Mouse (Mus musculus): Measurements from ENCODE around the gene Neurl4. TPM values are rescaled to one million over a fixed set of nuclear protein-coding genes. Genes with fewer than 3 reads are reported as not detected.
A peak's percentile ranks its signal among the peaks of the same experiment; 100 is the strongest.

The Neurl4 gene
- polyA plus RNA-seq (2012; rRNA removed), result 13.1 and 20.5 TPM in 2 replicates
- polyA plus RNA-seq (2014; fragmentation: Nextera tagmentation; extraction: Ambion mirVana), result 2.5 and 3.4 TPM in 2 replicates

- Histone ChIP-seq H3K27ac (peak within 1 kb of the TSS; percentile 82), H3K4me1 (replicated peaks; ENCODE audit: control insufficient read depth in 2 of 2, insufficient read depth in 2 of 2, low read length in 1 of 2) (peaks cover 8 to 15% of the 10 kb centered on the region in 2 experiments), H3K4me3 (ENCODE audit: insufficient read depth in 1 of 2, low read depth in 2 of 2, low read length in 2 of 2) (peak within 1 kb of the TSS; percentile 84 to 98), H3K9ac (replicated peaks) (peak within 1 kb of the TSS; percentile 91), H3K9me3 (ENCODE audit: control insufficient read depth, low read length) (no peaks in the 10 kb centered on the region), H3K36me3 (replicated peaks; ENCODE audit: control insufficient read depth, insufficient read depth, low read depth) (peaks cover 16% of the 10 kb centered on the region), H3K4me2 (ENCODE audit: low read depth) (peak within 1 kb of the TSS; percentile 80), H3K27me3 (ENCODE audit: control insufficient read depth, insufficient read depth, low read length) (no peaks in the 10 kb centered on the region; the same call in 1 of the 2 replicates)
- WGBS (ENCODE audit: insufficient replicate concordance), result under 1% methylated on average over 38 of the region's 38 CpGs
- DNase-seq (ENCODE audit: low read depth in 3 of 3, low spot score in 3 of 3) (peak; percentile 93 to 95 (median 94)), ATAC-seq (ENCODE audit: insufficient read depth) (peak; percentile 90)
- TF ChIP-seq CTCF (IDR thresholded peaks at IDR 0.05; ENCODE audit: low read depth) (no peak), EP300 (IDR thresholded peaks at IDR 0.05; ENCODE audit: low read depth) (peak; percentile 15; the same call in 1 of the 2 replicates)
These were observed at the start of gene Neurl4, which contains the start of gene 2810408A11Rik for GRCm38 (mm10) chr11:69900471-69901405. TSS of gene Neurl4 (plus strand) at chr11:69901072. TSS of gene 2810408A11Rik (minus strand) at chr11:69900987.

GRCm38 (mm10) chr11:69853994-69854393 lies 46.9 kb upstream of the Neurl4 start:
- peaks cover 17% of the 10 kb centered on the region for H3K36me3 ChIP-seq (replicated peaks; ENCODE audit: control insufficient read depth, insufficient read depth, low read depth)
- peak overlapping the region; percentile 86 for H3K4me2 ChIP-seq (ENCODE audit: low read depth)
- peaks cover 39 to 51% of the 10 kb centered on the region in 2 experiments for H3K4me1 ChIP-seq (replicated peaks; ENCODE audit: control insufficient read depth in 2 of 2, insufficient read depth in 2 of 2, low read length in 1 of 2)
- H3K4me3 ChIP-seq (ENCODE audit: insufficient read depth in 1 of 2, low read depth in 2 of 2, low read length in 2 of 2), result peak overlapping the region; percentile 46 to 47
- TF ChIP-seq CTCF (IDR thresholded peaks at IDR 0.05; ENCODE audit: low read depth), result no peak
- peak; percentile 97 for TF ChIP-seq EP300 (IDR thresholded peaks at IDR 0.05; ENCODE audit: low read depth)
- H3K9ac ChIP-seq (replicated peaks), result peak overlapping the region; percentile 71
- H3K27ac ChIP-seq, result peak overlapping the region; percentile 99
- DNase-seq (ENCODE audit: low read depth in 3 of 3, low spot score in 3 of 3), result peak; percentile 98
- 7% methylated on average over 7 of the region's 7 CpGs for WGBS (ENCODE audit: insufficient replicate concordance)
- H3K27me3 ChIP-seq (ENCODE audit: control insufficient read depth, insufficient read depth, low read length), result peaks cover 7% of the 10 kb centered on the region
- ATAC-seq (ENCODE audit: insufficient read depth), result peak; percentile 96
- H3K9me3 ChIP-seq (ENCODE audit: control insufficient read depth, low read length), result no peaks in the 10 kb centered on the region

GRCm38 (mm10) chr11:69854680-69855079 lies 46.2 kb upstream of the Neurl4 start:
- H3K27me3 ChIP-seq (ENCODE audit: control insufficient read depth, insufficient read depth, low read length), result peaks cover 11% of the 10 kb centered on the region
- WGBS (ENCODE audit: insufficient replicate concordance), result 52% methylated on average over 10 of the region's 10 CpGs
- H3K27ac ChIP-seq, result peak overlapping the region; percentile 99
- H3K36me3 ChIP-seq (replicated peaks; ENCODE audit: control insufficient read depth, insufficient read depth, low read depth), result peaks cover 14% of the 10 kb centered on the region
- peak overlapping the region; percentile 0 to 37; a peak in 2 of 4 replicates for H3K4me3 ChIP-seq (ENCODE audit: insufficient read depth in 1 of 2, low read depth in 2 of 2, low read length in 2 of 2)
- TF ChIP-seq CTCF (IDR thresholded peaks at IDR 0.05; ENCODE audit: low read depth), result no peak
- no peak for TF ChIP-seq EP300 (IDR thresholded peaks at IDR 0.05; ENCODE audit: low read depth)
- DNase-seq (ENCODE audit: low read depth in 3 of 3, low spot score in 3 of 3) (no peak), ATAC-seq (ENCODE audit: insufficient read depth) (no peak)
- H3K9me3 ChIP-seq (ENCODE audit: control insufficient read depth, low read length), result no peaks in the 10 kb centered on the region
- peaks cover 39 to 50% of the 10 kb centered on the region in 2 experiments for H3K4me1 ChIP-seq (replicated peaks; ENCODE audit: control insufficient read depth in 2 of 2, insufficient read depth in 2 of 2, low read length in 1 of 2)
- peak overlapping the region; percentile 66 for H3K9ac ChIP-seq (replicated peaks)
- H3K4me2 ChIP-seq (ENCODE audit: low read depth), result peak overlapping the region; percentile 86

- TF ChIP-seq EP300 (IDR thresholded peaks at IDR 0.05; ENCODE audit: low read depth) (no peak), CTCF (IDR thresholded peaks at IDR 0.05; ENCODE audit: low read depth) (peak; percentile 92)
- ATAC-seq (ENCODE audit: insufficient read depth), result peak; percentile 19; the same call in 1 of the 2 replicates
- H3K9me3 ChIP-seq (ENCODE audit: control insufficient read depth, low read length), result no peaks in the 10 kb centered on the region
- H3K4me3 ChIP-seq (ENCODE audit: insufficient read depth in 1 of 2, low read depth in 2 of 2, low read length in 2 of 2), result peak overlapping the region in 1 of 2 experiments; percentile 37; a peak in 1 of 4 replicates
- H3K27ac ChIP-seq, result peak overlapping the region; percentile 99
- peak overlapping the region; percentile 66; the same call in 1 of the 2 replicates for H3K9ac ChIP-seq (replicated peaks)
- peaks cover 39 to 46% of the 10 kb centered on the region in 2 experiments for H3K4me1 ChIP-seq (replicated peaks; ENCODE audit: control insufficient read depth in 2 of 2, insufficient read depth in 2 of 2, low read length in 1 of 2)
- peak overlapping the region; percentile 86 for H3K4me2 ChIP-seq (ENCODE audit: low read depth)
- no peak for DNase-seq (ENCODE audit: low read depth in 3 of 3, low spot score in 3 of 3)
- peaks cover 11% of the 10 kb centered on the region for H3K27me3 ChIP-seq (ENCODE audit: control insufficient read depth, insufficient read depth, low read length)
- peaks cover 13% of the 10 kb centered on the region for H3K36me3 ChIP-seq (replicated peaks; ENCODE audit: control insufficient read depth, insufficient read depth, low read depth)
- 20% methylated on average over 16 of the region's 16 CpGs for WGBS (ENCODE audit: insufficient replicate concordance)
These were observed 45.5 kb upstream of the Neurl4 start for GRCm38 (mm10) chr11:69855347-69855746.

Data from liver, embryonic 14.5 days (tissue).